Mouse (Mus musculus): Measurements from ENCODE around the gene Naip1.
"Not testable (repeated sequence)": the region's sequence is repeated elsewhere in the genome, so short reads cannot be mapped to it uniquely, and the experiment has no call there.

Gene Naip1

GRCm38 (mm10) chr13:100402930-100403637, 49.6 kb downstream of the Naip1 start:
- not testable (repeated sequence) for DNase-seq (ENCODE audit: low spot score in 2 of 2)

- peak in 1 of 2 experiments; percentile 12 for DNase-seq (ENCODE audit: low spot score in 2 of 2)
Measured at GRCm38 (mm10) chr13:100391021-100391420, 61.6 kb downstream of the Naip1 start.

- no peak for DNase-seq (ENCODE audit: low spot score in 2 of 2)
Measured at GRCm38 (mm10) chr13:100370536-100370935, 82.1 kb downstream of the Naip1 start.
